Mouse (Mus musculus): ENCODE measurements around the gene Cfap97d1. TPM values are rescaled to one million over a fixed set of nuclear protein-coding genes. Genes with fewer than 3 reads are reported as not detected.
A peak's percentile ranks its signal among the peaks of the same experiment; 100 is the strongest.

The Cfap97d1 gene
- polyA plus RNA-seq (2012; rRNA removed), result not detected in 2 replicates
- polyA plus RNA-seq (2014; fragmentation: Nextera tagmentation; extraction: Ambion mirVana), result not detected in 2 replicates

DNA sequence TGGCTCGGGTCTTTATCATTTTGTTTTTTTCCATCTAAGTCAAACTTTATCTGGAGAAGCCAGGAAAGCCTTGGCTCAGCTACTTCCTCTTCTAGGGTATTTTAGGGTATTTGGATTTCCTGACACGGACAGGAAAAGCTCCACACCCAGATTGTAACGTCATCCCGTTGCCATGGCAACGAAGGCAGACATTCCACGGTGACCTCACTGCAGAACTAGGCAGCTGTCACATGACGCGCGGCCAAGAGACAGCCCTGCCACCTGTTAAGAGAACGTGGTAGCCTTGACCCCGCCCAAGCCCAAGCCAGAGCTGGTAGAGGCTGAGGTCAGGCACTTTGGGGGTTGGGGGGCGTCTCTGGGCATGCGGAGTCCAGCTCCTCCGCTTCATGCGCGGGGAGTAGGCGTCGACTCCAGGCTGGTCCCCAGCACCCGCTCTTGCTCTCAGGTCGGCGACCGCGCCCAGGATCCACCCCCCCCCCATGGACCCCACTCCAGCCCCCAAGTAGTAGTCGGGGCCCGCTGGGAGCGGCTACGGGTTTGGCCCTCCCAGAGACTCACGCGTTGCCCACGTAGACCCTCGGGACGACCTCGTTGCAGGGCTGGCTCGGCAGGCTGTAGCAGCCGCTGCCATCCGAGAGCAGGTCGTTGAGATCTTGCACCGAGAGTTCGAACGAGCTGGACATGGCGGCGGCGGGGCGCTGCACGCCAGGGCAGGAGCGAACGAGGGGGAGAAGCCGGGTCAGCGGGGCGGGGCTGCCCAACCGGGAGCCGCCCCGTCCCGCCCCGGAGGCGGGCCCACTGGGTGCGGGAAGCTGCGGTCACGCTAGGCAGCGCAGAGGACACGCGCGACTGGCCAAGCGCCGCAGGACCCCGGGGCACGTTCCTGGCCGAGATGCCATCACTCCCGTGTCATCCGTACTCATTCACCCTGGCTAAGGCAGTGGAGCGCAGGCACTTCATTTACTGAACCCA, at the start of gene Cfap97d1:
Cfap97d1 (plus strand) TSS at position 226 of the 972 bp plus-strand sequence.
- Histone ChIP-seq H3K4me3 (ENCODE audit: insufficient read depth in 1 of 2, low read depth in 2 of 2, low read length in 2 of 2) (peak within 1 kb of the TSS; percentile 59 to 61), H3K4me2 (ENCODE audit: low read depth) (peak within 1 kb of the TSS; percentile 83), H3K27me3 (ENCODE audit: control insufficient read depth, insufficient read depth, low read length) (peaks cover 13% of the 10 kb centered on the region), H3K36me3 (replicated peaks; ENCODE audit: control insufficient read depth, insufficient read depth, low read depth) (no peaks in the 10 kb centered on the region), H3K27ac (no peak within 1 kb of the TSS), H3K9ac (replicated peaks) (peak within 1 kb of the TSS; percentile 53), H3K4me1 (replicated peaks; ENCODE audit: control insufficient read depth in 2 of 2, insufficient read depth in 2 of 2, low read length in 1 of 2) (peaks cover 4 to 9% of the 10 kb centered on the region in 2 experiments), H3K9me3 (ENCODE audit: control insufficient read depth, low read length) (no peaks in the 10 kb centered on the region)
- DNase-seq (ENCODE audit: low read depth in 3 of 3, low spot score in 3 of 3), result peak; percentile 70 to 80 (median 72)
- ATAC-seq (ENCODE audit: insufficient read depth), result peak; percentile 76
- TF ChIP-seq EP300 (IDR thresholded peaks at IDR 0.05; ENCODE audit: low read depth), result 0 out of 2 replicates have a peak, but pooled peaks have one; percentile 7
- TF ChIP-seq CTCF (IDR thresholded peaks at IDR 0.05; ENCODE audit: low read depth), result no peak
- WGBS (ENCODE audit: insufficient replicate concordance), result under 1% methylated on average over 69 of the region's 71 CpGs

DNA sequence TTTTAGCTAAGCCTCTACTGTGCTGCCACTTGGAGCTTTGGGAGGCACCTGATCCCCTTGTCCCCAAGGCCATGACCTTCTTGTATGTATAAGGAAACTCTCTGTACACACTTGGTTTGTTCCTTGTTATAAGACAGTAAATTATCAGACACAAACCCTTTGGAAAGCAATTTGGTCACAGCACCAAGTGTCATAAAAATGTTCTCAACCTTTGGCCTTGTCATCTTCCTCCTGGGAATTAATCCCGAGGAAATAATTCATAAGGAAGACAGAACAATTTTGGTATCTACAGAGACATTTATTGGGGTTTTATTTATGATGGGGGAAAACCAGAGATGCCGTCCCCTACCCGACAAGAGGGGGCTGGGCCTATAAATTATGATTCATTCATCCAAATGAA, 48.3 kb upstream of the Cfap97d1 start:
- Histone ChIP-seq H3K36me3 (replicated peaks; ENCODE audit: control insufficient read depth, insufficient read depth, low read depth) (no peaks in the 10 kb centered on the region), H3K27me3 (ENCODE audit: control insufficient read depth, insufficient read depth, low read length) (peaks cover 17% of the 10 kb centered on the region), H3K4me3 (ENCODE audit: insufficient read depth in 1 of 2, low read depth in 2 of 2, low read length in 2 of 2) (no peak overlapping the region), H3K9ac (replicated peaks) (no peak overlapping the region), H3K9me3 (ENCODE audit: control insufficient read depth, low read length) (no peaks in the 10 kb centered on the region), H3K4me2 (ENCODE audit: low read depth) (no peak overlapping the region), H3K27ac (no peak overlapping the region), H3K4me1 (replicated peaks; ENCODE audit: control insufficient read depth in 2 of 2, insufficient read depth in 2 of 2, low read length in 1 of 2) (no peaks in the 10 kb centered on the region; a peak in 2 of 4 replicates)
- 67% methylated on average over 3 of the region's 3 CpGs for WGBS (ENCODE audit: insufficient replicate concordance)
- ATAC-seq (ENCODE audit: insufficient read depth), result no peak
- TF ChIP-seq EP300 (IDR thresholded peaks at IDR 0.05; ENCODE audit: low read depth) (no peak), CTCF (IDR thresholded peaks at IDR 0.05; ENCODE audit: low read depth) (no peak)
- no peak for DNase-seq (ENCODE audit: low read depth in 3 of 3, low spot score in 3 of 3)

DNA sequence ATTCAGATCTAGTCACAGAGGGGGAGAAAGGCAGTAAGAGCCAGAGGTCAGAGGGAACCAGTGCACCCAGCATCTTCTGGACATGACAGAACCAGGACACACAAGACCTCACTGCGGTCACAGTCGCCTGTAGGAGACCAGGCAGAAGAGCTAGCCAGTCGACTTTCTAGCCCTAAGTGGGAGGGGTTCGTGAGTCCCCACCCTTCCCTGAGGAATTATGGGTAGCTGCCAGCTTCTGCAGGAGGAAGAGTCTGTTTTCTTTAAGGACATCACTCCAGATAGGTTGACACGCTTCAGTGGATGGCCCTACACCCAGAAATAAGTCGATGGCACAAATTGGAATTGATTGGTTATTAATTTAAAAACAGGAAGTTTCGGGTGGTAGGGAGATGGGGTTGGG, 47.7 kb upstream of the Cfap97d1 start:
- peak overlapping the region; percentile 15 for H3K4me2 ChIP-seq (ENCODE audit: low read depth)
- no peaks in the 10 kb centered on the region for H3K36me3 ChIP-seq (replicated peaks; ENCODE audit: control insufficient read depth, insufficient read depth, low read depth)
- no peak for ATAC-seq (ENCODE audit: insufficient read depth)
- H3K27ac ChIP-seq, result no peak overlapping the region
- H3K9ac ChIP-seq (replicated peaks), result no peak overlapping the region
- DNase-seq (ENCODE audit: low read depth in 3 of 3, low spot score in 3 of 3), result no peak
- no peaks in the 10 kb centered on the region; a peak in 2 of 4 replicates for H3K4me1 ChIP-seq (replicated peaks; ENCODE audit: control insufficient read depth in 2 of 2, insufficient read depth in 2 of 2, low read length in 1 of 2)
- no peaks in the 10 kb centered on the region for H3K9me3 ChIP-seq (ENCODE audit: control insufficient read depth, low read length)
- WGBS (ENCODE audit: insufficient replicate concordance), result 29% methylated on average over 7 of the region's 7 CpGs
- TF ChIP-seq EP300 (IDR thresholded peaks at IDR 0.05; ENCODE audit: low read depth), result no peak
- no peak for TF ChIP-seq CTCF (IDR thresholded peaks at IDR 0.05; ENCODE audit: low read depth)
- 0 out of 4 replicates have a peak overlapping the region, but pooled peaks of 1 of the 2 experiments have one; percentile 45 for H3K4me3 ChIP-seq (ENCODE audit: insufficient read depth in 1 of 2, low read depth in 2 of 2, low read length in 2 of 2)
- H3K27me3 ChIP-seq (ENCODE audit: control insufficient read depth, insufficient read depth, low read length), result peaks cover 17% of the 10 kb centered on the region

DNA sequence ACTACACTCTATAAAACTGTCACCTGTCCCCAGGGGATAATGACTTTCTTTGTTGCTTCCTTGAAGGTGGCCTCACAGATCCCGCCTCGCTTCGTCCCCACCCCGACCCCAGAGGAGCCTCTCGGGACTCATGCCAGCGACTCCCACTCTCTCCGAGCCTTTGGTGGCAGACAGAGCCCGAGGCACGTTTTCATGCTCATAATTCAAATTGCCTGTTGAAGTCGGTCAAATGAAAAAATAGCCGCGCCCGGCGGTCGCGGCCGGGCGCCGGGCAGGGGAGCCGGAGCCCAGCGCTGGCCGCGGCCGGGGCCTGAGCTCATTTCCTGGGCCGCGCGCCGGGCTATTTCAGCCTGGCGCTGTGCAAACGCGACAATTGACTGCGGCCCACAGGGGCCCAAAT, 47.0 kb upstream of the Cfap97d1 start:
- peak overlapping the region; percentile 34 to 45; a peak in 3 of 4 replicates for H3K4me3 ChIP-seq (ENCODE audit: insufficient read depth in 1 of 2, low read depth in 2 of 2, low read length in 2 of 2)
- WGBS (ENCODE audit: insufficient replicate concordance), result under 1% methylated on average over 32 of the region's 32 CpGs
- H3K27ac ChIP-seq, result no peak overlapping the region
- H3K27me3 ChIP-seq (ENCODE audit: control insufficient read depth, insufficient read depth, low read length), result peaks cover 17% of the 10 kb centered on the region
- no peaks in the 10 kb centered on the region for H3K9me3 ChIP-seq (ENCODE audit: control insufficient read depth, low read length)
- no peak overlapping the region for H3K9ac ChIP-seq (replicated peaks)
- ATAC-seq (ENCODE audit: insufficient read depth) (no peak), DNase-seq (ENCODE audit: low read depth in 3 of 3, low spot score in 3 of 3) (no peak)
- H3K36me3 ChIP-seq (replicated peaks; ENCODE audit: control insufficient read depth, insufficient read depth, low read depth), result no peaks in the 10 kb centered on the region
- H3K4me1 ChIP-seq (replicated peaks; ENCODE audit: control insufficient read depth in 2 of 2, insufficient read depth in 2 of 2, low read length in 1 of 2), result no peaks in the 10 kb centered on the region; a peak in 2 of 4 replicates
- H3K4me2 ChIP-seq (ENCODE audit: low read depth), result peak overlapping the region; percentile 58
- TF ChIP-seq CTCF (IDR thresholded peaks at IDR 0.05; ENCODE audit: low read depth) (no peak), EP300 (IDR thresholded peaks at IDR 0.05; ENCODE audit: low read depth) (no peak)

DNA sequence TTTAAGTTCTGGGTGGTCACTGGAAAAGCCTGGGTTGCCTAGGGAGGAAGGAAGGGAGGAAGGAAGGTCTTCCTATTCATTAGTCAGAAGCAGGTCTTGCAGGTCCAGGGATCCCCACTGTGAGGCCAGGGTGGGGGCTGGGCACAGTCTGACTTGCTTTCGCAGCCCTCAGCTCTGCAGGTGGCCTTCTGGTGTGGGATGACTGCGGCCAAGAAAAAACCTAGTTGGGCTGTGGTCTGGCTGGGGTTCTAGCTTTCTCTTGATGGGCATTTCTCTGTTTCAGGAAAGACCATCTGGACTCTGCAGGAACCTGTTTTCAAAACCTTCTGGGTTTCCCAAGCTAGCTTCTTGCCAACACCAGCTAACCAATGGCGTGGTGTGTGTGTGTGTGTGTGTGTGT, 41.0 kb upstream of the Cfap97d1 start:
- 26% methylated on average over 3 of the region's 3 CpGs for WGBS (ENCODE audit: insufficient replicate concordance)
- ATAC-seq (ENCODE audit: insufficient read depth) (no peak), DNase-seq (ENCODE audit: low read depth in 3 of 3, low spot score in 3 of 3) (no peak)
- Histone ChIP-seq H3K36me3 (replicated peaks; ENCODE audit: control insufficient read depth, insufficient read depth, low read depth) (no peaks in the 10 kb centered on the region), H3K4me2 (ENCODE audit: low read depth) (no peak overlapping the region), H3K9me3 (ENCODE audit: control insufficient read depth, low read length) (no peaks in the 10 kb centered on the region), H3K4me3 (ENCODE audit: insufficient read depth in 1 of 2, low read depth in 2 of 2, low read length in 2 of 2) (no peak overlapping the region), H3K27me3 (ENCODE audit: control insufficient read depth, insufficient read depth, low read length) (peaks cover 2% of the 10 kb centered on the region; the same call in 1 of the 2 replicates), H3K27ac (no peak overlapping the region), H3K9ac (replicated peaks) (no peak overlapping the region), H3K4me1 (replicated peaks; ENCODE audit: control insufficient read depth in 2 of 2, insufficient read depth in 2 of 2, low read length in 1 of 2) (no peaks in the 10 kb centered on the region)
- TF ChIP-seq CTCF (IDR thresholded peaks at IDR 0.05; ENCODE audit: low read depth) (no peak), EP300 (IDR thresholded peaks at IDR 0.05; ENCODE audit: low read depth) (no peak)
